Mouse (Mus musculus): ENCODE results near the gene Fgfr2. TPM values are rescaled to one million over a fixed set of nuclear protein-coding genes. Genes with fewer than 3 reads are reported as not detected.

The Fgfr2 gene
- polyA plus RNA-seq, 1 experiment = 12.0 TPM

DNA sequence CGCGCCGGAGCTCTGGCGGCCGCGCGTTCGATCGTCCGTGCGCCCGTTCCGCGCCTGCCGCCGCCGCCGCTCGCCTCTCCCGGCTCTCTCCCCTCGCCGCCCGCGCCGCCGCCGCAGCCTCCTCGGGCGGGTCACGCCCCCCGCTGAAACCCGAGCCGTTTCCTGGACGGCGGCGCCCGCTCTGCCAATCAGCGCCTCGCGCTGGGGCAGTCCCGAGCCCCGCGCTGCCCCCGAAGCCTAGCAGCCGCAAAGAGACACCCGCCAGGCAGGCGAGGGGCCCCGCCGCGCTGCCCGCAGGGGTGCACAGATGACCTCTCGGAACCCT, 2857.0 kb downstream of the Fgfr2 start:
- Histone ChIP-seq H3K4me1 (ENCODE audit: control insufficient read depth, insufficient read depth, insufficient read length, low read length) (no peaks in the 10 kb centered on the region), H3K27ac (replicated peaks; ENCODE audit: low read depth, low read length) (no peak overlapping the region), H3K4me3 (ENCODE audit: insufficient read depth, low read depth, low read length) (peak overlapping the region; percentile 66)

DNA sequence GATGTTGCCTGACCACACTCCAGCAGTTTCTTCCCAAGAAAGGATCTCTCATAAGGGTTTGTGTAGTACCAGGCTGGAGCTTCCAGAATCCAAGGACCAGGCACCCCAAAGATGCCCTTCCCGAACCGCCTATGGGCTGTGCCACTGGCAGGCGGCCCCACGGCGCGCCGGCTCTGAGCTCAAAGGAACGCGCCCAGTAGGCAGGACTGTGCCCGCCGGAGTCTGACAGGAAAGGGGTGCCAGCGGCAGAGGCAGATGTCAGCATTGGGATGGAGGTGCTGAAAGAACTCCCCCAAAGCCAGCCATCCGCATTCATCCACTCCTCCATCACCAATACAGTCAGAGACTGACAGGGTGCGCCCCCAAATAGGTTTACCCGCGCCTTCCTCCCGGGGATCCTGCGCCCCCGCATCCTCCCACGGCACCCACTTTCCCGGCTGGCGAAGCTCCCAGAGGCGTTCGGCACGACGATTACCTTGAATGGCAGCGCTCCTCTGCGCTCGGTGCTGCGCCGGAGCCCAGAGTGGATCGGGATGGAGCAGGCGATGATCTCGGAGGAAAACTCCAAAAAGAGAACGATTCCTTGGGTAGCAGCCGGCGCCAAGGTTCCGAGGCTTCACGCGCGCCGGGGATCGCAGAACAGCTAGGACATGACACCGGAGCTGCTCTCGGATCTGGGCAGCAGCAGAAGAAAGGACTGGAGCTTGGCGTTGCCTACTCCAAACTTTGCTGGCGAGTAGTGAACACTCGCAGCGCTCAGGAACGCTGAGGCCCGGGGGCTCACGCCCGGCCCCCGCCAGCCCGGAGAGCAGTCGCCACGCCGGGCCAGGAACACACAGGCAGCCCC, 2857.6 kb downstream of the Fgfr2 start:
- Histone ChIP-seq H3K27ac (replicated peaks; ENCODE audit: low read depth, low read length) (no peak overlapping the region), H3K4me3 (ENCODE audit: insufficient read depth, low read depth, low read length) (peak overlapping the region; percentile 66), H3K4me1 (ENCODE audit: control insufficient read depth, insufficient read depth, insufficient read length, low read length) (no peaks in the 10 kb centered on the region)

DNA sequence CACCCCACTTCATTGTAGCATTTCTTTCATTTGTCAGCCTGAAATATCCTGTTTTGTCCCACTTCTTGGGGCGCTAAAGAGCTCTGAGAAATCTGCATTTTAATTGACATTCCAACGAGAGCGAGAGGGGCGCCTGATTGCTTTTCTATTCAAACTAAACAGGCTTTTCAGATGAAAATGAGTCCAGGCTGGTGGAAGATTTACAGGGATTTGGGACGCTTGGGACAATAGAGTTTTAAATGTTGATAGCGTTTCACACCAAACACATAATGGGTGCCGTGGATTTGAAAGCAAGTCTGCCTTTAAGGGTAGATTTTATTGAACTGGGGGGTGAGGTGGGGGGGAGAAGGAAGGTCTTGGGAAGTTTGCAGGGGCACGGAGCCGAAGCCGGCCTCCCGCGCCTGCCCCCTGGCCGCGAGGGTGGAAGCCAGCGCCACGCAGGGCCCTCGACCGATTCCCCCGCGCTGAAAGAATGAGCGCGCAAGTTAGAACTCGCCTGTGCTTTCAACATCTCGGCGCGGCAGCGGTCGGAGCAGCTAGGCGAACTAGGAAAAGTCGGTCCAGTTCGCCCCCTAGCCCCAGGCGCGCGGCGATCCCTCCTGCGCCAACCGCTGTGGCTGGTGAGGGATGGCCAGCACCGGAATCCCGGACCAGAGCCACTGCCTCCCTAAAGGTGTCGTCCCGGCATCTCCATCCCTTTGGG, 2858.4 kb downstream of the Fgfr2 start:
- Histone ChIP-seq H3K4me3 (ENCODE audit: insufficient read depth, low read depth, low read length) (peak overlapping the region; percentile 66), H3K27ac (replicated peaks; ENCODE audit: low read depth, low read length) (no peak overlapping the region), H3K4me1 (ENCODE audit: control insufficient read depth, insufficient read depth, insufficient read length, low read length) (no peaks in the 10 kb centered on the region)

DNA sequence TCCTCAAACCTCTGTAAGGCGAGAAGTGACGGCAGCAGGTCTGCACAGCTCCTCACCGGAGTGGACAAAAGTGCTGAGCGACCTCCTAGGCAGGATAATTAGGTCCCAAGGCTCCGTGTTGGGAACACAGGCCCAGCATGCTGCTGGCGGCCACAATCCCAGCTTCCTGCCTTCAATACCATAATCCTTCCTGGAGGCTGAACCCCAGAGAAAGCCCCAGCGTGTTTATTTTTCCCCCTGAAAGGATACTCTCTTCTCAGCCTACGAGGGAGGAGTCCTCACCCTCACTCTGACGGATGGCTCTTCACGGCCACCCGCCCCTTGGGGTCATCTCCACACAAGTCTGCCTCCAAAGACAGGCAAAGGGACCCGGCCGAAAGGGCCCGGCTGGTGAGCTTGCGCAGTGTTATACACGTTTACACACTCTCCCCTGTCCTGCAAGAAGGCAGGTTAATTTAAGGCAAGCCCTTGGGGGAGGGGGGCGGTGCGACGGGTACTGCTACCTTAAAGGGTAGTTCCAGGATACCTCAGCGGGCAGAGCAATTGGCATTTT, 2859.3 kb downstream of the Fgfr2 start:
- Histone ChIP-seq H3K4me1 (ENCODE audit: control insufficient read depth, insufficient read depth, insufficient read length, low read length) (no peaks in the 10 kb centered on the region), H3K4me3 (ENCODE audit: insufficient read depth, low read depth, low read length) (no peak overlapping the region), H3K27ac (replicated peaks; ENCODE audit: low read depth, low read length) (no peak overlapping the region)

DNA sequence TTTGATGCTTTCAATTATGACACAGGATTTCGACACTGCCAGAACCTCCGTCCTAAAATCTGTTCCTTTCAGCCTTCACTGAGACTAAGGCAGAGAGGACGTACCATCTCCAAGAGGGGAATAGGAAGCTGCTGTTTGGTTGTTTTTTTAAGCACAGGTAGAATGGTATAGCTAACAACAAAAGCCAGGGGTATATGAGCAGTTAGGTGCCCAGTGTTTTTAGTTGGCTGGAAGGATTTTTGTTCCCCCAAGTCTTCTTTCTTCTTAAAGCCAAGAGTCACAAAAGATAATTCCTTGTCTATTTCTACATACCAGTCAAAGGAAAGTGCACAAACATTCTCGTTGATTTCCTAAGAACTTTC, 2859.9 kb downstream of the Fgfr2 start:
- H3K4me3 ChIP-seq (ENCODE audit: insufficient read depth, low read depth, low read length) = no peak overlapping the region
- no peaks in the 10 kb centered on the region for H3K4me1 ChIP-seq (ENCODE audit: control insufficient read depth, insufficient read depth, insufficient read length, low read length)
- no peak overlapping the region for H3K27ac ChIP-seq (replicated peaks; ENCODE audit: low read depth, low read length)

DNA sequence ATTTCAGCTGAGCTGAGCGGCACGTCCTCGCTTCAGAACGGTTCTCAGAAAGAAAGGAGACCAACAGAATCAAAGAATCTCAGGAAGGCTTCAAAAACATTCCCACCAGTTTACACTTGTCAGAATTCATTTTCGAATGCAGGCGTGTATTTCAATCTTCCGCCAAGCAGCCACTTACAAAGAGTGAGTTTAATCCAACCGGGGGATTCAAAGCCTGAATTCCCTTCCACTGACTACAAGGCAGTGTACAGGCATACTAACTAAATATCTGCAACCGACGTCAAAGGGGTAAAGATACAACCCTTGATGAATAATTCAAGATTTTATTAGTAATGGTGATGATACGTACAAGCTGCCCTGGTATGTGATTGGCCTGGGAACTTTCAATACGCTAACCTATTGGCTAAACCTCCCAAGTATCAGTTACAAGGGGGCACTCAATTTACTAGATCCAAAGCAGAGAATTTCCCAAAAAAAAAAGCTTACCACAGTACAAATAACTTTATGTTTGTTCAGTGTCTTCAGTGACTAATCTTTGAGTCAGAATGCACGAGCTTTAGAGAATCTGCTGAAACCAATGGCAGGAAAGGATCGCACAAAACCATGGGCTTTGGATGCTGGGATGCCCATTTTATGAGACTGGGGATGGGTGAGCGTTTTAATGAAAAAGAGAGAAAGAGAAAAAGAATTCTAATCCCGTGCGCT, 2860.5 kb downstream of the Fgfr2 start:
- no peak overlapping the region for H3K27ac ChIP-seq (replicated peaks; ENCODE audit: low read depth, low read length)
- no peak overlapping the region for H3K4me3 ChIP-seq (ENCODE audit: insufficient read depth, low read depth, low read length)
- H3K4me1 ChIP-seq (ENCODE audit: control insufficient read depth, insufficient read depth, insufficient read length, low read length) = no peaks in the 10 kb centered on the region

DNA sequence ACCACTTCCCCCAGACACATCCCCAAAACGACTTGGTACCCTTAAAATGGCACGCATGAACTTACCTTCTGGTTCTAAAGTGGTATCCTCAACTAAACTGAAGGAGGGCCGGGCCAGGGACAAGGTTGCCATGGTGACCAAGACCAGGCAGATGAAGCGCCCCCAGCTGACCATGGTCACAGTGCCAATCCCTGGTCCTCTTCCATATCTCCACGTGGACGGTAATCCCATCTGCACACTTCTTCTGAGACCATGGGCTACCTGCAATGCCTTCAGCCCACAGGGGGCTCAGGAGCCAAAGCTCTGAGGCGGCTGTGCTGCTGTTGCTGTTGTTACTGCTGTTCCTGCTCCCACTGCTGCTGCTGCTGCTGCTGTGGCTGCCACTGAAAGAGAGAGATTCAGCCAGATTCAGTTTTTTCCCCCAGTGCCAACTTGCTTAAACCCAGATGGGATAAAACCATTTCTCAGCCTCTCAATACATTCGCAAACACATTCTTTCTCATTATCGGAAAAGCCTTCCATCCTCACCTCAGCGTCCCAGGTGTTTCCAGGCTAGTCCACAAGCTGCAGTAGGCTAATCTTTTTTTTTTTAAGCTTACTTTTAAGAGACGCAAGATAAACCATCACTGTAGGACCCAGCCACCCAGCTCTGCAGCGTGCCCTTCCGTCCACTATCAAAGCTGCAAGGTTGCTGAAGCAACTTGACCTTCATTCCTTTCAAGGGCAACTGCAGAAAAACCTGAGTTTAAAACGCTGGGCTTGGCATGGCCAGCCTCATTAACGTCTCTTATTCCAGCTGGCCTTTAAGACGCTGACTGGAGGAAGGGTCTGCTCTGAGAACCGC, 2861.2 kb downstream of the Fgfr2 start:
- H3K4me3 ChIP-seq (ENCODE audit: insufficient read depth, low read depth, low read length) = no peak overlapping the region

DNA sequence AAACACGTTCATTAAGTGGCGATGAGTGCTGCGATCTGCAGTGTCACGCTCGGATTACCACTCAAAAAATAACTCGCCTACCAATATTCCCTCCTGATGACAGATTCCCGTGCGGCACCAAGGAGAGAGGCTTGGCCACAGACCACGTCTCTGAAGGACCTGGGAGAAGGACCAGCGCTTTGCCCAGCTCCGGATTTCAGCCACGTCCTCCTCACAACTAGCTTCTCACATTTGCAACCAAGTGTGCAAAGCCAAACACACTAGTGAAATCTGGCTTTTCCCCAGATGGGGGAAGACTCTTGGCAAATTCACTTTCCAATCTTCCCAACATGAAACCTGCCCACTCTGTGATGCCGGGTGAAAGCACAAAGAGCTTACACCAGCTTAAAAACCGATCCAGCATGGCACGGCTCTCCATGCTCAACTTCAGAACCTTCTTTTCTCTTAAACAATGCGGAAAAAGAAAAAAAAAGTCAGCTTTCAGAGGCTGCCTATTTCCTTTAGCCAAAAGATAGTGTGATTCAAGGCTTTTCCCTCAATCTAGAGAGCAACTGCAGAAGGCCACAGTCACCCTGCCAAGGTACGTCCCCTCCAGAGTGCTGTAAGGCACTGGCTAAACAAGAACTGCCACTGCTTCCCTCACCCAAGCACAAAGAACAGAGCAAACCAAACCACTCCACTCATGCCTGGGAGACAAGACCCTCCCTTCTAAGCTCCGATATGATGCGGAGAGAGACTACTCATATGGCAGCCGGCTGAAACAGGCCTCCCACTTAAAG, 2862.1 kb downstream of the Fgfr2 start:
- H3K4me1 ChIP-seq (ENCODE audit: control insufficient read depth, insufficient read depth, insufficient read length, low read length) = no peaks in the 10 kb centered on the region
- no peak overlapping the region for H3K4me3 ChIP-seq (ENCODE audit: insufficient read depth, low read depth, low read length)
- H3K27ac ChIP-seq (replicated peaks; ENCODE audit: low read depth, low read length) = no peak overlapping the region

More for the DNA sequence above, 2861.2 kb downstream of the Fgfr2 start:
- no peak overlapping the region for H3K27ac ChIP-seq (replicated peaks; ENCODE audit: low read depth, low read length)
- H3K4me1 ChIP-seq (ENCODE audit: control insufficient read depth, insufficient read depth, insufficient read length, low read length) = no peaks in the 10 kb centered on the region

DNA sequence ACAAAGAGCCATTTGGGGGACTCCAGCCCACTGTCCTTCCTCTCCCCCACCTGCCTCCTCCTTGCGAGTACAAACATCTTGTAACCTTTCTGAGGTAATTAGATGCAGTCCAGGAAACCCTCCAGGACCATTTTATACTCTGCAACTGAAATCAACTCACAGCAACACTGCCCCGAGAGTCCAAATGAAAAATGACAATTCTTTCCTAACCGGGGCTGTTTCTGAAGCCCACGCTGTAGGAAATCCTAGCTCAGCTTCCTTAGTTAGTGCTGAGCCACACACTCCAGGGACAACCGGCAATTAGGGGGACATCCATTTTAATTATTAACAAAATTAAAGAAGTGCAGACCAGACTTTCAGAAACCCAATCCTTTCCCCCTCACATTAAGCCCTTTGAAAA, 2863.1 kb downstream of the Fgfr2 start:
- no peaks in the 10 kb centered on the region for H3K4me1 ChIP-seq (ENCODE audit: control insufficient read depth, insufficient read depth, insufficient read length, low read length)
- H3K4me3 ChIP-seq (ENCODE audit: insufficient read depth, low read depth, low read length) = no peak overlapping the region
- no peak overlapping the region for H3K27ac ChIP-seq (replicated peaks; ENCODE audit: low read depth, low read length)

DNA sequence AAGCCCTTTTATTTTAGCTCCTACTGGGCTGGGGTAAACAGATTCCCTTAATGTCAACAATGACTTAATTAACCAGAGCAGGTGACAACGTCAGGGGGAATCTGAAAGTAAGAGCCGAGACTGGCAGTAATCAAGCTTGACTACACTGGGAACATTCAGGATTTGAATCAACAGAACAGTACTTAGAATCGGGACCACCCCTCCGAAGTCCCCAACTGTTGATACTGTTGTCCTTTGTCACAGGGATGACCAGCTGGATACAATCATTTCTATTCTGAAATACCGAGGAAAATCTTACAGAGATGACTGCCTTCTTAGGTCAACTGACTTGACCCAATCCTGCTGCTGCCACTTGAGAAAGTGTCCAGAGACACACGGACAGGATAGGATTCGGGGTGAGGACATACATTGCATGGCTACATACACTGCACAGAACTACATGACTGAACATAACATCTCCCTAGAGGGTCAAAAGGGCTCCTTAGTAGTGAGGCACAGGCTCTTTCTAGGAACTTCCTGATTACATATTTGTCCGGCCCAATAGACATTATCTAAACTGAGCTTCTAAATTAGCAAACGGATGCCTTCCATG, 2864.3 kb downstream of the Fgfr2 start:
- no peak overlapping the region for H3K4me3 ChIP-seq (ENCODE audit: insufficient read depth, low read depth, low read length)
- no peak overlapping the region for H3K27ac ChIP-seq (replicated peaks; ENCODE audit: low read depth, low read length)
- no peaks in the 10 kb centered on the region for H3K4me1 ChIP-seq (ENCODE audit: control insufficient read depth, insufficient read depth, insufficient read length, low read length)

DNA sequence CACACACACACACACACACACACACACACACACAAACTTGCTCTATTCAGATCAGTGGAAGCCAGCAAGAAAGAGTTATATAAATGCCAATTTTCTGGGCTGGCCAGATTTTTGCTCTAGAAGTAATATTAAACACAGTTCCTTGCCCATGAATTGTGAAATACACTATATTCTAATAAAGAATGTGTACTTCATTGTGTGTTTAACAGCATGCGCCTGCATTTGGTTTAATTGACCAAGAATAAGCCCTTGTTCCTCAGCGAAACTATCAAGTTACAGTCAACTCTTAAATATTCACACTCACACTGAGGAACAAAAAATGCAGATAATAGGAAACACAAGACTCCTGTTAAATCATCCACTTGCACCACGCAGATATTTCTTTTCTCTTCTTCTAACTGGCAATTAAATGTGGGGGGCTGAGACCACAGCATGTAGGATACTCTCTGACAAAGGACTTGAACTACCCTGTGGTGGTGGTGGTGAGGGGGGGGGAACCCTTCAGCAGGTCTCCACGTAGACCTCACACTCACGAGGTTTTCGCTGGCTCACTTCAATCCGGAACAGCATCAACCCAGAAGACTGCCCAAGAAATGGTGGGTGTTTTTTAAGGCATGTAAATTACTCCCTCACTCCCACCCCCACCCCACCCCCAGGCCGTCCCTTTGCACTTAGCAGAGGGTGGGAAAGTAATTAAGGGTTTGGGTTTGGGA, 2865.0 kb downstream of the Fgfr2 start:
- Histone ChIP-seq H3K4me1 (ENCODE audit: control insufficient read depth, insufficient read depth, insufficient read length, low read length) (no peaks in the 10 kb centered on the region), H3K27ac (replicated peaks; ENCODE audit: low read depth, low read length) (no peak overlapping the region), H3K4me3 (ENCODE audit: insufficient read depth, low read depth, low read length) (no peak overlapping the region)

DNA sequence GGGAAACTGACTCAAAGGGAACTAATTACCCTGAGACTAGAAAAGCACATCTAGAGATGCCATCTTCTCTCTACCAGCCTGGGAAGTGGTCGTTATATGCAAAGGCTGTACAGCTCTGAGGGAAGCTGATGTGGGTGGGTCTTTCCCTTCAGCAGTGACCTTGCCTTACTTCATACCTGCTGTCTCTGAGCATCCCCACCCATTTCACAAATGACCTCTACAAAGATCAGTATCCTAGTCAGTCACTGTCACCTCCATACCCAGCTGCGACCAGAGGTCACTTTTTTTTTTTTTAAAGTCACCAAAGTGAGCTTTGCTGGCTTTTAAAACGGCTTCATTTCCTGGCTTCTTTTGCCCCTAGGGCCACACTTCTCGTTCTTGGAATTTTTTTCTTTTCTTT, 2869.9 kb downstream of the Fgfr2 start:
- Histone ChIP-seq H3K4me1 (ENCODE audit: control insufficient read depth, insufficient read depth, insufficient read length, low read length) (no peaks in the 10 kb centered on the region), H3K27ac (replicated peaks; ENCODE audit: low read depth, low read length) (no peak overlapping the region), H3K4me3 (ENCODE audit: insufficient read depth, low read depth, low read length) (no peak overlapping the region)

DNA sequence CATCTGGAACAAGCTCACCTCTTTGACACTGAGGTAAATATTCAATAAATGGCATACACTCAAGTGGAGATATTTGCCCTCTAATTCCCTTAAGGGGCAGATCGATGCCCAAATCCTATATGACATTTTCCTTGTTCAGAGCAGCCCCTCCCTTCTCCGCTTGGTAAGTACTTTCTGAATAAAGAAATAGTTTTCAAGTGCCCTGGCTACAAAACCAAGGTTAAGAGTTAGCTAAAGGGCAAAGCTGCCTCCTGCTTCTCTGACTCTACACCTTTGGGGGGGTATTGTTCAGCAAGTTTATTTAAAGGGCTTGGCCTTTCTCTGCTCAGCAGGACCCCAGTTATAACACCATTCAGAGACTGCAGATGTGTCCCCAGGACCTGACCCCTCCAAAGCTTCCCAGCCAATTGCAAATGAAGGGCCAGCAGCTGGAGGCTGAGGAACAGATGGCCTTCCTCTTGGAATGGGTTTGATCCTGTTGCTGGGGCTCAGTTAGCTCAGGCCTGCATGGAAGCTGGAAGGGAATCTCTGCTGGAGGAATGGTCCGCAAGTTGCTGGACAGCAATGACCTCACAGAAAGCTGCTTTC, 2871.1 kb downstream of the Fgfr2 start:
- H3K4me1 ChIP-seq (ENCODE audit: control insufficient read depth, insufficient read depth, insufficient read length, low read length) = no peaks in the 10 kb centered on the region
- no peak overlapping the region for H3K4me3 ChIP-seq (ENCODE audit: insufficient read depth, low read depth, low read length)
- no peak overlapping the region for H3K27ac ChIP-seq (replicated peaks; ENCODE audit: low read depth, low read length)
